Mouse (Mus musculus) heart, adult 2 months (tissue): ENCODE results near the gene Hist1h2ad. TPM values are rescaled to one million over a fixed set of nuclear protein-coding genes. Genes with fewer than 3 reads are reported as not detected.
"Not testable (repeated sequence)": the region's sequence is repeated elsewhere in the genome, so short reads cannot be mapped to it uniquely, and the experiment has no call there.

Experiments used
- DNase-seq, 2 experiments: peaks; one replicate each; pipeline ENCODE4 v3.0.0; 2021
- H3K27ac ChIP-seq: fragments of 200-600 bp; 2 replicates; pipeline ENCODE4 v1.8.1; 2022
- H3K27me3 ChIP-seq: fragments of 200-500 bp; 2 replicates; pipeline ENCODE4 v1.6.1; 2012; ENCODE audit warnings: mild to moderate bottlenecking, low read length, inconsistent platforms, mixed read lengths; ENCODE audit not compliant: control insufficient read depth, insufficient read depth
- H3K36me3 ChIP-seq: fragments of 200-500 bp; 2 replicates; pipeline ENCODE4 v1.6.1; 2012; ENCODE audit warnings: low read length, inconsistent platforms; ENCODE audit not compliant: control insufficient read depth, insufficient read depth
- H3K4me1 ChIP-seq: fragments of 200-500 bp; 2 replicates; pipeline ENCODE4 v1.6.1; 2011; ENCODE audit warnings: low read length; ENCODE audit not compliant: control insufficient read depth, insufficient read depth
- H3K4me3 ChIP-seq: fragments of 200-600 bp; 2 replicates; pipeline ENCODE4 v1.8.1; 2022
- H3K79me2 ChIP-seq: fragments of 200-500 bp; replicated peaks from 2 replicates; pipeline ENCODE4 v1.6.1; 2012; ENCODE audit warnings: mild to moderate bottlenecking, inconsistent platforms, low read length, moderate library complexity, mixed read lengths; ENCODE audit not compliant: control insufficient read depth, insufficient read depth
- H3K9ac ChIP-seq: fragments of 200-500 bp; 2 replicates; pipeline ENCODE4 v1.6.1; 2012; ENCODE audit warnings: low read depth, mild to moderate bottlenecking, control low read depth, inconsistent platforms, low read length, mixed read lengths
- CTCF ChIP-seq: fragments of 200-600 bp; IDR thresholded peaks from 2 replicates; pipeline ENCODE4 v1.8.1; 2022; ENCODE audit warnings: antibody characterized with exemption, mild to moderate bottlenecking, moderate library complexity
- EP300 ChIP-seq: fragments of 200-500 bp; IDR thresholded peaks from 2 replicates; pipeline ENCODE4 v1.6.1; 2011; ENCODE audit warnings: low read depth, low read length, control low read depth; ENCODE audit not compliant: insufficient read depth
- POLR2A ChIP-seq: fragments of 200-500 bp; IDR thresholded peaks from 2 replicates; pipeline ENCODE4 v1.6.1; 2011; ENCODE audit warnings: mild to moderate bottlenecking, low read depth, low read length, control low read depth; ENCODE audit not compliant: insufficient read depth
- WGBS: fragments of 180-500 bp; shearing (Covaris S2); methylation state at CpG from one replicate; pipeline ENCODE4 v1.1.7; 2018; 5-methylcytosine and 5-hydroxymethylcytosine counted together
- intact Hi-C: fragments of 180-260 bp; cut with DNase I; formaldehyde crosslinking; loops from one replicate; pipeline ENCODE4 v1.15.1; 2025
- polyA plus RNA-seq: library from polyadenylated mRNA; depleted of rRNA; stranded (reverse); fragments of >200 nt; gene quantifications from 2 replicates; pipeline ENCODE4 v1.2.3, GENCODE M21; 2012
- total RNA-seq, 2 experiments: library from RNA; stranded (reverse); gene quantifications; 2 replicates each; pipeline ENCODE4 v1.2.3; 2021

Gene Hist1h2ad
- total and polyA plus RNA-seq, 3 experiments = 0.61 to 2.8 (median 1.4) TPM

- intact Hi-C loops = loop anchor here (1.0 to 10.0 kb wide), 4 partner anchors 34 to 1872 kb away; partner anchors contain the start of genes Hist1h1b, Hist1h2ai, Hist1h2an and Hist1h2be
Observed at GRCm38 (mm10) chr13:23586940-23587225, 12.7 kb downstream of the Hist1h2ad start.

GRCm38 (mm10) chr13:23591206-23591605 lies 17.0 kb downstream of the Hist1h2ad start:
- Histone ChIP-seq H3K27ac (no peak overlapping the region), H3K9ac (no peak overlapping the region), H3K4me1 (no peaks in the 10 kb centered on the region; the same call in 1 of the 2 replicates), H3K27me3 (no peaks in the 10 kb centered on the region), H3K4me3 (no peak overlapping the region), H3K36me3 (no peaks in the 10 kb centered on the region), H3K79me2 (no peaks in the 10 kb centered on the region)
- intact Hi-C loops = no loop called here
- DNase-seq = no peak
- 93% methylated on average over 7 of the region's 7 CpGs for WGBS
- TF ChIP-seq CTCF (no peak), EP300 (no peak), POLR2A (no peak)

More at GRCm38 (mm10) chr13:23586940-23587225, 12.7 kb downstream of the Hist1h2ad start:
- Histone ChIP-seq H3K4me3 (peak overlapping the region; percentile 67), H3K36me3 (peaks cover 4% of the 10 kb centered on the region; the same call in 1 of the 2 replicates), H3K9ac (no peak overlapping the region), H3K27me3 (no peaks in the 10 kb centered on the region), H3K79me2 (no peaks in the 10 kb centered on the region), H3K4me1 (peaks cover 4% of the 10 kb centered on the region), H3K27ac (no peak overlapping the region)
- DNase-seq = no peak
- WGBS = 16% methylated on average over 1 of the region's 1 CpGs
- TF ChIP-seq POLR2A (no peak), EP300 (no peak)

GRCm38 (mm10) chr13:23591886-23592285 lies 17.7 kb downstream of the Hist1h2ad start:
- H3K27me3 ChIP-seq, H3K27ac ChIP-seq, H3K4me3 ChIP-seq, H3K36me3 ChIP-seq, intact Hi-C loops, DNase-seq, H3K9ac ChIP-seq, H3K79me2 ChIP-seq, H3K4me1 ChIP-seq: not testable (repeated sequence)
- WGBS = 71% methylated on average over 7 of the region's 7 CpGs

GRCm38 (mm10) chr13:23592614-23593013 lies 18.4 kb downstream of the Hist1h2ad start:
- no peak overlapping the region for H3K4me3 ChIP-seq
- H3K27ac ChIP-seq = no peak overlapping the region
- 71% methylated on average over 7 of the region's 7 CpGs for WGBS
- no peaks in the 10 kb centered on the region for H3K79me2 ChIP-seq
- no peaks in the 10 kb centered on the region for H3K27me3 ChIP-seq
- no peak overlapping the region for H3K9ac ChIP-seq
- TF ChIP-seq CTCF = no peak
- TF ChIP-seq EP300 = no peak
- TF ChIP-seq POLR2A = no peak
- H3K36me3 ChIP-seq = no peaks in the 10 kb centered on the region
- no peak for DNase-seq
- intact Hi-C loops = no loop called here
- no peaks in the 10 kb centered on the region; the same call in 1 of the 2 replicates for H3K4me1 ChIP-seq

GRCm38 (mm10) chr13:23593051-23593770 lies 19.0 kb downstream of the Hist1h2ad start:
- H3K79me2 ChIP-seq = no peaks in the 10 kb centered on the region
- no peak overlapping the region for H3K27ac ChIP-seq
- no peak overlapping the region for H3K4me3 ChIP-seq
- H3K4me1 ChIP-seq = no peaks in the 10 kb centered on the region; the same call in 1 of the 2 replicates
- WGBS = 42% methylated on average over 5 of the region's 5 CpGs
- no peaks in the 10 kb centered on the region for H3K27me3 ChIP-seq
- H3K36me3 ChIP-seq = no peaks in the 10 kb centered on the region
- intact Hi-C loops = no loop called here
- no peak for DNase-seq
- no peak for TF ChIP-seq CTCF
- H3K9ac ChIP-seq = no peak overlapping the region

- Histone ChIP-seq H3K9ac (no peak overlapping the region), H3K36me3 (no peaks in the 10 kb centered on the region), H3K27ac (no peak overlapping the region), H3K4me3 (no peak overlapping the region), H3K79me2 (no peaks in the 10 kb centered on the region), H3K4me1 (no peaks in the 10 kb centered on the region; the same call in 1 of the 2 replicates), H3K27me3 (no peaks in the 10 kb centered on the region)
- WGBS = 76% methylated on average over 2 of the region's 2 CpGs
- DNase-seq = no peak
- intact Hi-C loops = no loop called here
- TF ChIP-seq EP300 (no peak), POLR2A (no peak), CTCF (no peak)
Observed at GRCm38 (mm10) chr13:23595185-23595584, 21.0 kb downstream of the Hist1h2ad start.
